Mouse (Mus musculus) megakaryocyte, embryonic 14.5 days (primary cell): ENCODE data around the gene Btnl10.

Experiments used
- FLI1 ChIP-seq: IDR thresholded peaks from 2 replicates; pipeline ENCODE4 v1.6.1; 2012; ENCODE audit warnings: low read length, inconsistent platforms, mixed read lengths
- GATA1 ChIP-seq: IDR thresholded peaks from 3 replicates; pipeline ENCODE4 v1.6.1; 2012; ENCODE audit warnings: mixed read lengths, low read length, inconsistent platforms, borderline replicate concordance

DNA sequence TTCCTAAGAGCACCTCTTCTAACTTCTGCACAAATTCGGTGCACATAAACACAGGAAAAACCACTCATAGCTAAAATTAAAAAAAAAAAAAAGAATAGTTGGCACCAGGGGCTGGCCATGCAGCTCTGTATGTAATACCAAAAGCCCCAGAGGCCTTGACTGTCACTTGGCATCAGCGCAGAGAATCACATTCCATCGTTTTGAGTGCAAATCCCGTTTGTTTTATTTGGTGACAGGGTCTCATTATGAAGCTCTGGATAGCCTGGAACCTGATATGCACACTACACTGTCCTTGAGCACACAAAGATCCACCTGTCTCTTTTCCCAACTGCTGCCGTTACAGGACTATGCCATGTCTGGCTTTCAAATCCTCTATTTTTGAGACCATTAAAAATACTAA lies 33.5 kb downstream of the Btnl10 start:
- TF ChIP-seq GATA1 (no peak), FLI1 (no peak)
